Mouse (Mus musculus): ENCODE data around the gene Satb1. TPM values are rescaled to one million over a fixed set of nuclear protein-coding genes. Genes with fewer than 3 reads are reported as not detected.

Gene Satb1
- polyA plus RNA-seq (2016; fragmentation: Nextera tagmentation; extraction: Ambion mirVana) = 21.6 and 23.1 TPM in 2 replicates

DNA sequence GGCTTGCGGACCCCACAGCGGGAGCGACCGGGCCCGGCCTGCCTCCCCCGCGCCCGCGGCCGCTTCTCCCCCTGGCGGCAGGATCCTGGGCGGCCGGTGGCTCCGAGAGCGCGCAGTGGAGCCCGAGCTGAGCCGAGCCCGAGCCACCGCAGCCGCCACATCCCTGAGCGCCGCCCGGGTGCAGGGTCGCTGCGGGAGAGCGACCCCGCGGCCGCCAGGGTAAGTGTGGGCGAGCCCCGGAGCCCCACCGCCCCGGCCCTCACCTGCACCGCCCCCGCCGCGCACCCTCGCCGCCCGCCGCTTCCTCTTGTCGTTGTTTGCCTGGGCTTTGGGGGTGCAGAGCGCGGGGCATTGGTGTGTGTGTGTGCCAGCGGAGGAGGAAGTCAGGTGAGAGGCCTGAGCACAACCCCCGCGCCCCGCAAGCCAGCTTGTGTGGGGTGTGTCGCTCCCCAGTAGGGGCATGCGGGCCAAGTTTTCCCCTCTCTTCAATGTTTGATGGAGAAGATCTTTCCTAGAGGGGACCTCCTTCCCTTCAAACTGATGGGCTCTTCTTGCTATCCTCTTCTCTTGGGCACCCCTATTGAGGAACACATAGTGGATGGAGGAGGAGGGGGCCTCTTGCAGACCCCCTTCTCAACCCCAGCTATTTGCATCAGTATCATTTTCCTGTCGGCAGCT is at the start of gene Satb1:
Gene Satb1, minus strand, starts transcription at position 391 of the 678 bp plus-strand sequence.
- peaks cover 71% of the 10 kb centered on the region for H3K27me3 ChIP-seq (ENCODE audit: low read depth, poor library complexity, severe bottlenecking)
- H3K4me3 ChIP-seq = peak within 1 kb of the TSS; percentile 78
- H3K9me3 ChIP-seq (replicated peaks) = no peaks in the 10 kb centered on the region
- no peaks in the 10 kb centered on the region for H3K36me3 ChIP-seq
- peaks cover 24% of the 10 kb centered on the region for H3K4me1 ChIP-seq
- peak within 1 kb of the TSS; percentile 85 for H3K27ac ChIP-seq (replicated peaks)
- peak; percentile 79 for DNase-seq (ENCODE audit: low spot score)
- WGBS = under 1% methylated on average over 44 of the region's 52 CpGs

DNA sequence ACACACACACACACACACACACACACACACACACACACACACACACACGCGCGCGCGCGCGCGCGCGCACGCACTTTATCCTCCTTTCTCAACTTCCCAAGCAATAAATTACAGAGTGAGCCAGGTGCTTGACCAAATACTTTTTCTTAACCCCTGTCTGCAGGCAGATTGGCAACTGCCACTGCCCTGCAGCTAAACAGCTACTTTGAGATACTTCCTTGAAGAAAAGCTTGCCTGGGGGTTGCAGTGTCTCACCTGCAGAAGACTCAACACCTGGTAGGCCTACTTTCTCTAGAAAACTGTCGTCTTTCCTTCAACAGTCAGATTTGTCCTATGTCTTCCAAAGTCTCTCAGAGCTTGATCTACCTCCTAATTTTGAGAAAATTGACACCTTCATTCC is 49.5 kb upstream of the Satb1 start:
- Histone ChIP-seq H3K9me3 (replicated peaks) (no peaks in the 10 kb centered on the region), H3K4me1 (peaks cover 12% of the 10 kb centered on the region), H3K4me3 (no peak overlapping the region), H3K27ac (replicated peaks) (no peak overlapping the region), H3K27me3 (ENCODE audit: low read depth, poor library complexity, severe bottlenecking) (no peaks in the 10 kb centered on the region), H3K36me3 (no peaks in the 10 kb centered on the region)
- WGBS = 97% methylated on average over 12 of the region's 12 CpGs
- DNase-seq (ENCODE audit: low spot score) = no peak

DNA sequence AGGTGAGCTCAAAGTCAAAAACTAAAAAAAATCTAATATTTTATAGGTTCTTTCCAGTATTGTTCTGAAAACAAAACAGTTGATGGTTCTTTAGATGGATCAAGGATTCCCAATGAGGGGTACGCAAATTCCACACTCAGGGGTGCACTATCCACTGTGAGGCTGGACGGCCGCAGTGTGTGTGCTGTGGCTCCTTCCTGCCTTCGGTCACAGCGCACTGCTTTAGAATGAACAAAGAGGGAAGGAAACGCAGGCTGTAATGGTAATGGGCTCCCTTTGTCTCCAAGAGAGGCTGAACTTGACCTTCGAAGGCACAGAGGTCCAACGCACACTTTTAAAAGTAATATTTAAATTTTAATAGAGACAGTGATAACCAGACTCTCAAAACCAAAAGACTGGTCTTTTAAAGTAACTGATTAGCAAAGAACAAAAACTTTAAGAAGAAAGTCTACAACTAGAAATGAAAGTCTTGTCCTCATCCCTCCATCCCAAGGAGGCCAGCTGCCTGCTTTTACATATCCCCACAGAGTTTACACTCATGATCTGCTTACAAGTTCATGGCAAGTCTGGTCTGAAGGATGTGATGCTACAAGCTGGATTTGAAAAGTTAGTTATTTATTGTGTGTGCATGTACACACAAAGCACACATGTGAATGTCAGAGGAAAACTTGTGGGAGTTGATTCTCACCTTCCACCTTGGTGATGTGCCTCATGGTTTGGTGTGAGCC is 48.0 kb upstream of the Satb1 start:
- WGBS = 56% methylated on average over 8 of the region's 8 CpGs
- Histone ChIP-seq H3K4me1 (peaks cover 12% of the 10 kb centered on the region), H3K9me3 (replicated peaks) (no peaks in the 10 kb centered on the region), H3K36me3 (no peaks in the 10 kb centered on the region), H3K27ac (replicated peaks) (no peak overlapping the region), H3K27me3 (ENCODE audit: low read depth, poor library complexity, severe bottlenecking) (no peaks in the 10 kb centered on the region), H3K4me3 (no peak overlapping the region)
- no peak for DNase-seq (ENCODE audit: low spot score)

DNA sequence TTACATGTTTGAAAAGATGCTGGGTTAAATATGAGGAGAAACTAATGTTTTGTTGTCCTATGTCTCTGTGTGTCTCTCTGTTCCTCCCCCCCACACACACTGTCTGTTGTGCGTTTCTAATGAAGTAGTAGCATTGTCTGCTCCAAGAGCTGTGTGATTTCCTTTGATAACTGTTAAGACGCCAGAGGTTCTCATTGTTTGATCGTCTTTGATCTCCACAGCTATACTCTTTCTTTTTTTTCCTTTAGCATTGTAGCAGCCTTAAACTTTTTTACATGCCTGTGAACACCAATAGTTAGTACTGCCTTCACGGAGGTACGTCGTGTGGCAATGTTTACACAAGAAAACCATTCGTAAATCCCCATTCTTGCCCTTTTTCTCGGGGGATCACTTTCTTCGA is 47.1 kb upstream of the Satb1 start:
- H3K4me3 ChIP-seq = no peak overlapping the region

DNA sequence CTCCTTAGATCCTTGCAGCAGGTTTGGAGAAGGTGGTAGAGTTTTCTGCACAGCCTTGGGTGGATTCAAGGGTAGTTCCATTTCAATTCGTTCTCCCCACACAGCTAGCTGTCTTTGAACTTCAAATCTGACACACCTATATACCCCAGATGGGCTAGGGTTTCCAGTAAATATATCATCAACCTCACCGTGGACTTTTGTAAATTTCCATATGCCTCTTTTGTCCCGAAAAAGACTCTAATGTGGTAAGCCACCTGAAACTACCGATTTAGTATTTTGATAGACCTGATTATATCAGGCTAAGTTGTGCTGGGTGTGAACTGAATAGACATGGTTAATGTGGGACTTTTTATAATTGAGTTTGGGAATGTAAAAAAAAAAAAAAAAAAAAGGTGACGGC is 46.6 kb upstream of the Satb1 start:
- no peaks in the 10 kb centered on the region for H3K27me3 ChIP-seq (ENCODE audit: low read depth, poor library complexity, severe bottlenecking)
- no peaks in the 10 kb centered on the region for H3K9me3 ChIP-seq (replicated peaks)
- H3K4me3 ChIP-seq = no peak overlapping the region
- H3K4me1 ChIP-seq = peaks cover 12% of the 10 kb centered on the region
- DNase-seq (ENCODE audit: low spot score) = no peak
- H3K36me3 ChIP-seq = no peaks in the 10 kb centered on the region
- no peak overlapping the region for H3K27ac ChIP-seq (replicated peaks)
- WGBS = 81% methylated on average over 5 of the region's 5 CpGs

More for the DNA sequence above, 47.1 kb upstream of the Satb1 start:
- 21% methylated on average over 9 of the region's 9 CpGs for WGBS
- Histone ChIP-seq H3K9me3 (replicated peaks) (no peaks in the 10 kb centered on the region), H3K36me3 (no peaks in the 10 kb centered on the region), H3K27ac (replicated peaks) (no peak overlapping the region), H3K27me3 (ENCODE audit: low read depth, poor library complexity, severe bottlenecking) (no peaks in the 10 kb centered on the region), H3K4me1 (peaks cover 12% of the 10 kb centered on the region)
- DNase-seq (ENCODE audit: low spot score) = no peak

DNA sequence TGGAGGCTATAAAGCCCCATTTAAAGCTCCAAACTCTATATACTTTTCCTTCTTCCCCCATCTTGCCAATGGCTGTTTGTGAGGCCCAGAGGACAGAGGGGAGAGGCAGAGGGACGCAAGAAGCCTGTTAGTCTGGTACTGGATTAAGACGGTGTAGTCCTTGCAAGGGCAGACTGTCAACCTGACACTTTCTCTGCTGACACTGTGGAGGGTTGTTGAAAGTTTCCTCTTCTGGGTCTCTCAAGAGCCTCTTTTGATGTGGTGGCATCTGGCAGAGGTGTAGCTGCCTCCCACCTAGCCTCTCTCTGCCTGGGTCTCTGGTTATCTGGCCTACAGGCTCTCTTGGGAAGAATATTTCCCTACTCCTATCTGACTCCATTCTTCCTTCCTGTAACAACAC is 46.1 kb upstream of the Satb1 start:
- Histone ChIP-seq H3K27me3 (ENCODE audit: low read depth, poor library complexity, severe bottlenecking) (no peaks in the 10 kb centered on the region), H3K36me3 (no peaks in the 10 kb centered on the region), H3K27ac (replicated peaks) (no peak overlapping the region), H3K4me1 (peaks cover 12% of the 10 kb centered on the region), H3K9me3 (replicated peaks) (no peaks in the 10 kb centered on the region), H3K4me3 (no peak overlapping the region)
- 92% methylated on average over 2 of the region's 2 CpGs for WGBS
- DNase-seq (ENCODE audit: low spot score) = no peak

DNA sequence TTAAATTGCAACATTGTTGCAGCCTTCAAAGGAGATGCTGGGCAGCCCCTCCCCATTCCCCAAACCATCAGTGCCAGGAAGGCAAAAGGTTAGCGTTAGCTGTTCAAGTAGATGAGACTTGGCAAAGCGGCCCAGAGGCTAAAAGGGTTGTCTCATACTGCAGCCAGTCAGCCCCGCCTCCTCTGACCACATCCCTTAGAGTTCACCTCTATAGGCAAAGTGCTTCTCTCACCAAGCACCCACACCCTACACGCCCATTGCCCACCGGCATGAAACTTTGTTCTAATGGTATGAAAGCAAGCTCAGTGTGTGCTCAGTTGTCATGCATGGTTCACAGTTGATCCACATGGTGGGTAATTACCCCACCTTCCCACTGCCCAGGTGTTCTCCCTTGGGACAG is 43.4 kb upstream of the Satb1 start:
- Histone ChIP-seq H3K9me3 (replicated peaks) (no peaks in the 10 kb centered on the region), H3K4me1 (peaks cover 12% of the 10 kb centered on the region), H3K4me3 (no peak overlapping the region), H3K27me3 (ENCODE audit: low read depth, poor library complexity, severe bottlenecking) (no peaks in the 10 kb centered on the region), H3K36me3 (no peaks in the 10 kb centered on the region), H3K27ac (replicated peaks) (no peak overlapping the region)
- DNase-seq (ENCODE audit: low spot score) = no peak
- WGBS = 92% methylated on average over 5 of the region's 5 CpGs

DNA sequence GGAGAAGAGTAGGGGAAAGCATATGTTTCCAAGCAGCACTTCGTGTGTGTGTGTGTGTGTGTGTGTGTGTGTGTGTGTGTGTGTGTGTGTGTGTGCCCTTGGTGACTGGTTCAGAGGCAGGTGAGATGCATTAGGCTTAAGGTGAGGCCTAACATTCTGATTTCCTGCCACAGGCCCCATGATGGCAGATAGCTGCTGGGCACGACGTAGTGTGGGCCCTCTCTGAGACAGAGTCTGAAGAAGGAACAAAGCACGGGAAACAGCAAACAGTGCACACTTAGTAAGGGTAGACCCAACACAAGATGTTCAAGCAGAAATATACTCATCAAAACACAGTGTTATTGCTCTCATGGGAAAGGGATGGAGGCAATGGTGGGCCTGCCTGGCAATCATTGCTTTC is 24.5 kb upstream of the Satb1 start:
- Histone ChIP-seq H3K4me3 (no peak overlapping the region), H3K9me3 (replicated peaks) (no peaks in the 10 kb centered on the region), H3K27ac (replicated peaks) (no peak overlapping the region), H3K36me3 (no peaks in the 10 kb centered on the region), H3K4me1 (no peaks in the 10 kb centered on the region), H3K27me3 (ENCODE audit: low read depth, poor library complexity, severe bottlenecking) (no peaks in the 10 kb centered on the region)
- DNase-seq (ENCODE audit: low spot score) = no peak
- 90% methylated on average over 4 of the region's 4 CpGs for WGBS

DNA sequence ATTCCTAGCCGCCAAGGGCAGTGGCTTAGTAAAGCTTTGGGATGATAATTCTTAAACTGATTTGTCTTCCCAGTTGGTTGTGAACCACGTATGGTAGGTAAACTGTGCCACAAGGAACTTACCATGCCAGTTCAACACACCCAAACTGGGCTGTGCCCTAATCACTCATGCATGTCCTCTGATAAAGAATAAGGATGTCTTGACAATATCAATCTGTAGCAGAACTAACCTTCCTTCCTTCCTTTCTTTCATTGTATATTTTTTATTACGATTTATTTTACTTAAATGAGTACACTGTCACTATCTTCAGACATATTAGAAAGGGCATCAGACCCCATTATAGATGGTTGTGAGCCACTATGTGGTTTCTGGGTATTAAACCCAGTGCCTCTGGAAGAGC is 23.2 kb upstream of the Satb1 start:
- WGBS = 85% methylated on average over 3 of the region's 3 CpGs
- Histone ChIP-seq H3K4me1 (no peaks in the 10 kb centered on the region), H3K36me3 (no peaks in the 10 kb centered on the region), H3K27ac (replicated peaks) (no peak overlapping the region), H3K4me3 (no peak overlapping the region), H3K27me3 (ENCODE audit: low read depth, poor library complexity, severe bottlenecking) (no peaks in the 10 kb centered on the region), H3K9me3 (replicated peaks) (no peaks in the 10 kb centered on the region)
- DNase-seq (ENCODE audit: low spot score) = no peak

DNA sequence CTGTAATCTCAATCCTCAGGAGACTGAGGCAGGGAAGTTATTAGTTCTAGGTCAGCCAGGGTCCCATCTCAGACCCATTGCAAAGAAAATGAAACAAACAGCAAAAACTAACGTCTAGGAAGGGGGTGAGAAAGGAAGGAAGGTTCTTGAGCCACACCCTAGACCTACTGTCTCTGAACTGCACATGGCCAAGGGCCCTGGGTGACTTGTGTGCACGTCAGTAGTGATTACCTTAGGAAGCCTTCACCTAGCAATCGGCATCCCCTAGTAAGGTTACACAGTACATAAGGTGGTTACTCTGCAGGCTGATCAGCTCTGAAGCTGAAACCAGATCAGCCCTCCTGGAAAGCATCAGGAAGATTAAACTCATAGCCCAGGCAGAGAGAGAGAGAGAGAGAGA is 22.2 kb upstream of the Satb1 start:
- Histone ChIP-seq H3K4me1 (no peaks in the 10 kb centered on the region), H3K36me3 (no peaks in the 10 kb centered on the region), H3K9me3 (replicated peaks) (no peaks in the 10 kb centered on the region), H3K27ac (replicated peaks) (no peak overlapping the region), H3K4me3 (no peak overlapping the region), H3K27me3 (ENCODE audit: low read depth, poor library complexity, severe bottlenecking) (no peaks in the 10 kb centered on the region)
- DNase-seq (ENCODE audit: low spot score) = no peak
- WGBS = 83% methylated on average over 3 of the region's 3 CpGs

DNA sequence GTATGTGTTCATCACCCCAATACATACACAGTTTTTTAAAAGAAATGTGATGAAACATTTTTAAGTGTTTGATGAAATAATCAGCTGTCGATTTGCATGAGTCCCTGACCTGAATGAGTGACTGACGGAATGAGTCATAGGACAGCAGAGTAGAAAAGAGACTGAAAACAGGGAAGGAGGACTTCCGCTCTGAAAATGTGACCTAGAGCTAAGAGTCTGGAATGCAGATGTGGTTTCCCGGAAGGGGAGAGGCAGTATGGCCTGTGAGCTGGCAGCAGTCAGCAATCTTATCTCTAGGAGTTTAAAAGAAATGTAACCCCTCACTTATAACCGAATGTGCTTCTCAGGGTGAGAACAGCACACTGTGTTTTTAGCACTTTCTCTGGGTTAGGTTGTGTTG is 20.9 kb upstream of the Satb1 start:
- Histone ChIP-seq H3K36me3 (no peaks in the 10 kb centered on the region), H3K4me1 (no peaks in the 10 kb centered on the region), H3K27me3 (ENCODE audit: low read depth, poor library complexity, severe bottlenecking) (no peaks in the 10 kb centered on the region), H3K27ac (replicated peaks) (no peak overlapping the region), H3K9me3 (replicated peaks) (no peaks in the 10 kb centered on the region), H3K4me3 (no peak overlapping the region)
- no peak for DNase-seq (ENCODE audit: low spot score)
- WGBS = 90% methylated on average over 5 of the region's 5 CpGs

DNA sequence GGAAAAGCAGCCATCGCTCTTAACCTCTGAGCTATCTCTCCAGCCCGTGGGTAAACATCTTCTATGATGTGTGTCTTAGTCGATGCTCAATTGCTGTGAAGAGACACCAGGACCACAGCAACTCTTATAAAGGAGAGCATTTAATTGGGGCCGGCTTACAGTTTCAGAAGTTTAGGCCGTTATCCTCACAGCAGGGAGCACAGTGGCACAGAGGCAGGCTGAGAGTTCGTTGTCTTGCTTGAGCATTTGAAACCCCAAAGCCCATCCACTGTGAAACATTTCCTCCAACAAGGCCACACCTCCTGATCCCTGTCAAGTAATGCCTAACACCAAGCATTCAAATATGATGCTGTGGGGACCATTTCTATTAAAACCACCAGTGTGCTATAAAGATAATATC is 7.5 kb upstream of the Satb1 start:
- Histone ChIP-seq H3K36me3 (no peaks in the 10 kb centered on the region), H3K4me1 (no peaks in the 10 kb centered on the region), H3K27me3 (ENCODE audit: low read depth, poor library complexity, severe bottlenecking) (peaks cover 3% of the 10 kb centered on the region; the same call in 1 of the 2 replicates), H3K27ac (replicated peaks) (no peak overlapping the region), H3K4me3 (no peak overlapping the region), H3K9me3 (replicated peaks) (no peaks in the 10 kb centered on the region)
- 76% methylated on average over 6 of the region's 6 CpGs for WGBS
- no peak for DNase-seq (ENCODE audit: low spot score)

DNA sequence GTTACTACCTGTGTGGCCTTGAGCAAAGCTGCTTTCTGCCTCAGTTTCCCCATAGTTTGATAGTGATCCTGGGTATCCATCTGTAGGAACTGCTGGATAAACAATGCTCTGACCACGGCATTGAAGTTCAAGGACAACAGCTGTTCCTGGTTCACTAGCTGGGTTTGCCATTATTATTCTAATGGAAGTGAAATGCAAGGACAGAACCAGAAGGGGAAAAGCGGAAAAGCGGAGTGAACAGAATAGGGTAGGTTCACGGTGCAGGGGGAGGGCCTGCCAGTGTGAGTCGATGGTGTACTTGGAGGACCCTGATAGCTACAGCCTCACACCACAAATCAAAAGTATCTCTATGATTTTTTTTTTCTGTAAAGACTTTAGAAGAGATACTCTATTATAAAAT is 6.4 kb upstream of the Satb1 start:
- H3K4me1 ChIP-seq = no peaks in the 10 kb centered on the region
- H3K9me3 ChIP-seq (replicated peaks) = no peaks in the 10 kb centered on the region
- no peak for DNase-seq (ENCODE audit: low spot score)
- peaks cover 15% of the 10 kb centered on the region for H3K27me3 ChIP-seq (ENCODE audit: low read depth, poor library complexity, severe bottlenecking)
- 87% methylated on average over 5 of the region's 5 CpGs for WGBS
- no peaks in the 10 kb centered on the region for H3K36me3 ChIP-seq
- H3K27ac ChIP-seq (replicated peaks) = no peak overlapping the region
- H3K4me3 ChIP-seq = no peak overlapping the region

All from midbrain, embryonic 10.5 days (tissue).